Mouse (Mus musculus) midbrain, embryonic 10.5 days (tissue): ENCODE results near the gene Chd1. TPM values are rescaled to one million over a fixed set of nuclear protein-coding genes. Genes with fewer than 3 reads are reported as not detected.
"Not testable (repeated sequence)": the region's sequence is repeated elsewhere in the genome, so short reads cannot be mapped to it uniquely, and the experiment has no call there.

Experiments used
- DNase-seq: peaks from one replicate; pipeline ENCODE4 v3.0.0-alpha.2; 2017; ENCODE audit warnings: low spot score
- H3K27ac ChIP-seq: fragments of 300-500 bp; sonication (generic); replicated peaks from 2 replicates; pipeline ENCODE4 v1.5.1; 2016; ENCODE audit warnings: mild to moderate bottlenecking
- H3K27me3 ChIP-seq: fragments of 300-500 bp; sonication (generic); 2 replicates; pipeline ENCODE4 v1.6.1; 2016; ENCODE audit warnings: low read depth, mild to moderate bottlenecking; ENCODE audit not compliant: poor library complexity, severe bottlenecking
- H3K36me3 ChIP-seq: fragments of 300-500 bp; sonication (generic); 2 replicates; pipeline ENCODE4 v1.6.1; 2016; ENCODE audit warnings: mild to moderate bottlenecking, moderate library complexity
- H3K4me1 ChIP-seq: fragments of 300-500 bp; sonication (generic); 2 replicates; pipeline ENCODE4 v1.6.1; 2016
- H3K4me3 ChIP-seq: fragments of 300-500 bp; sonication (generic); 2 replicates; pipeline ENCODE4 v1.5.1; 2016; ENCODE audit warnings: mild to moderate bottlenecking, moderate library complexity
- H3K9me3 ChIP-seq: fragments of 300-500 bp; sonication (generic); replicated peaks from 2 replicates; pipeline ENCODE4 v1.6.1; 2016; ENCODE audit warnings: mild to moderate bottlenecking
- WGBS: fragments of 180-500 bp; shearing (Covaris S2); methylation state at CpG from one replicate; pipeline ENCODE4 v1.1.7; 2016; 5-methylcytosine and 5-hydroxymethylcytosine counted together
- polyA plus RNA-seq: library from polyadenylated mRNA; unstranded; fragments of >200 nt; fragmentation: Nextera tagmentation; extraction: Ambion mirVana; gene quantifications from 2 replicates; pipeline ENCODE4 v1.2.1, GENCODE M21; 2016

The Chd1 gene
- polyA plus RNA-seq, 1 experiment from 2014 or later, result 39.0 TPM

DNA sequence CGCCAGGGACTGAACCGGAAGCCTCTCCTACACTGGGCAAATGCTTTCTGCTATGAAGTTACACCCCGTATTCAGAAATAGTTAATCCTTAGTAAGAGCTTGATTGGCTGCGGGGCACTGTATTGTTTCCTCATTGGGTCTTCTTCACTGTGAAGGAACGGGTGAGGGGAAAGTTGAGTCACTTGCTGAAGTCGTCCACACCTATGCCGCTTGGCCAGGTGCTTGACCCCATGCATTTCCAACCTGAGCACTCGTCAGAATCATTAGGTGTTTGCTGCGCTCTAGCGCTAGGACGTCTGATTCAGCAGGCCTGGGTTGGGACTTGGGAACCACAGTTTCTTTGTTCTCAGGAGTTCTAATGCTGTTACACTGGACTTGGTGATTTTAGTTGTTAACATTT, 41.9 kb downstream of the Chd1 start:
- Histone ChIP-seq H3K36me3 (peaks cover 98% of the 10 kb centered on the region), H3K9me3 (no peaks in the 10 kb centered on the region), H3K27me3 (no peaks in the 10 kb centered on the region), H3K4me3 (no peak overlapping the region), H3K4me1 (no peaks in the 10 kb centered on the region), H3K27ac (no peak overlapping the region)
- DNase-seq, result no peak
- 90% methylated on average over 11 of the region's 11 CpGs for WGBS

- no peaks in the 10 kb centered on the region for H3K27me3 ChIP-seq
- H3K27ac ChIP-seq, result no peak overlapping the region
- H3K4me3 ChIP-seq, result no peak overlapping the region
- H3K9me3 ChIP-seq, result no peaks in the 10 kb centered on the region
- no peaks in the 10 kb centered on the region for H3K4me1 ChIP-seq
- no peak for DNase-seq
- WGBS, result 95% methylated on average over 6 of the region's 6 CpGs
- H3K36me3 ChIP-seq, result peaks cover 98% of the 10 kb centered on the region
Measured at GRCm38 (mm10) chr17:15748022-15748421, 43.3 kb downstream of the Chd1 start.

DNA sequence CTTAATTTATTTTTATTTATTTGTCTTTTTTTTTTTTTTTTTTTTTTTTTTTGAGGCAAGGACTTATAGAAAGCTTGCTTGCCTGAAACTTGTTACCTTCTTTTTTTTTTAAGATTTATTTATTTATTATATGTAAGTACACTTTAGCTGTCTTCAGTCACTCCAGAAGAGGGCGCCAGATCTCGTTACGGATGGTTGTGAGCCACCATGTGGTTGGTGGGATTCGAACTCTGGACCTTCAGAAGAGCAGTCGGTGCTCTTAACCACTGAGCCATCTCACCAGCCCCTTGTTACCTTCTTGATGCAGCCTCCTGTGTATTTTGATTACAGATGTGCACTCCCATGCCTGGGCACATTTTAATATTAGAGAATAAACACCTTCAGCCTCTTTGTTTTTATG, 46.5 kb downstream of the Chd1 start:
- not testable (repeated sequence) for H3K27me3 ChIP-seq, H3K9me3 ChIP-seq, H3K4me1 ChIP-seq, H3K4me3 ChIP-seq, H3K27ac ChIP-seq, DNase-seq
- peaks cover 98% of the 10 kb centered on the region for H3K36me3 ChIP-seq
- WGBS, result 92% methylated on average over 5 of the region's 5 CpGs

- no peak for DNase-seq
- Histone ChIP-seq H3K4me3 (no peak overlapping the region), H3K4me1 (no peaks in the 10 kb centered on the region), H3K9me3 (no peaks in the 10 kb centered on the region), H3K27ac (no peak overlapping the region), H3K36me3 (peaks cover 94% of the 10 kb centered on the region), H3K27me3 (no peaks in the 10 kb centered on the region)
- 93% methylated on average over 8 of the region's 8 CpGs for WGBS
Measured at GRCm38 (mm10) chr17:15761191-15761590, 56.4 kb downstream of the Chd1 start.

DNA sequence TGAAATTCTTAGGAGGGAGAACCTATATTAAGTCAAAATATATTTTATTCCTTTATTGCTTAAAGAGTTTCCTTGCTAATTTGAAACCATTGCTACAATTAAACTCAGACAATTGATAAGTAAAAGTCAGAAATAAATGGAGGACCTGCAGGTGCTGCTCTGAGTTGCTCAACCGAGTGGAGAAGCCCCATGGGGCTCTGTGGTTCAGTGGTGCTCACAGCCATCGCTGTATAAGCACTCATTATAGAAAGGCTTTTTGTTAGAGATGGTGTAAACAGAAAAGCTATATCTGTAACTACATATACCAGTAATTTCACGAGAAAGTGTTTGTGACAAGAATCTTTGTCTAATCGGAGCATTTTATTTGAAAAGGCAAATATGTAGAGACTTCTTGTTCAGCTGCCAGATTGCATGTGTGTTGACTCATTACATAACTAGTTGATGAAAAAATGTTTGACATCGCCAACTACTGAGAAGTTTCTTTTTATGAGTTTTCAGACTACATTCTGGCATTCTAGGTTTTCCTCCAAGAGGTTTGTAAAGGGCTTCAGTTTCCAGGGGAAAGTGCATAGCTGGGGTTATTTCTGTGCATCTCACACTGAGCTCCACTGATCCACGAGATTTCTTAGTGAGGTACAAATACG, 64.4 kb downstream of the Chd1 start:
- Histone ChIP-seq H3K27me3 (no peaks in the 10 kb centered on the region), H3K4me1 (no peaks in the 10 kb centered on the region), H3K27ac (no peak overlapping the region), H3K4me3 (no peak overlapping the region), H3K36me3 (peaks cover 87% of the 10 kb centered on the region), H3K9me3 (no peaks in the 10 kb centered on the region)
- no peak for DNase-seq
- 92% methylated on average over 7 of the region's 7 CpGs for WGBS

- H3K4me3 ChIP-seq, result no peak overlapping the region
- H3K9me3 ChIP-seq, result no peaks in the 10 kb centered on the region
- 92% methylated on average over 6 of the region's 6 CpGs for WGBS
- DNase-seq, result no peak
- no peaks in the 10 kb centered on the region for H3K27me3 ChIP-seq
- H3K36me3 ChIP-seq, result peaks cover 39% of the 10 kb centered on the region
- H3K27ac ChIP-seq, result no peak overlapping the region
- no peaks in the 10 kb centered on the region for H3K4me1 ChIP-seq
Measured at GRCm38 (mm10) chr17:15773956-15774355, 69.2 kb downstream of the Chd1 start.

DNA sequence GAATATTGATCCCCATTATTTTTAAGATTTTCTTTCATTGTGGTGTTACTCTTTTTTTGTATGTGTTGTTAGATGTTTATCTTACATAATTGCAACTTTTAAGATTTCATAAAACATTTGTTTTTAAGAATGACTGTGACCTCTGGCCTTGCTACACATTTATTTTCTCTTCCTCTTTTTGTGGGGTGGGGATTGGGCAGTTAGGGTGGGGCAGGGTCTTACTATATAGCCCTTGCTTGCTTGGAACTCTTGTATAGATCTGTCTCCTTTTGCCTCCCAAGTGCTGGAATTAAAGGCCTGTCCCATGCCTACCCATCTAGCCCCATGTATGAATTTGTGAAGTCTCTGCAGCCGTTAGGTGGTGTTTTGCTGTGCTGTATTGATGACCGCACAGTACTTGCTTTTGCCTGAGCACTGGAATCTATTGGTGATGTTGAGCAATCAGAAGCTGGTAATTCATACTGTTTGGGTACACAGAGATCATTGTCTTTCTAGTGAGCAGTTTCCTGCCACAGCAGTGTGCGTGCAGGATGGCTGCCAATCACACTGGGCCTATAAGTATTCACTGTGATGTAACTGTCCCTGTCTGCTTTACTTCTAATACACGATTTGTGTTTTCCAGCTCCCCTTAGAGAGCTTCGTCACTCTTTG, 69.9 kb downstream of the Chd1 start:
- Histone ChIP-seq H3K27ac (no peak overlapping the region), H3K4me3 (no peak overlapping the region), H3K9me3 (no peaks in the 10 kb centered on the region), H3K27me3 (no peaks in the 10 kb centered on the region), H3K36me3 (peaks cover 32% of the 10 kb centered on the region), H3K4me1 (no peaks in the 10 kb centered on the region)
- 85% methylated on average over 5 of the region's 5 CpGs for WGBS
- DNase-seq, result no peak

- Histone ChIP-seq H3K4me3 (no peak overlapping the region), H3K27me3 (no peaks in the 10 kb centered on the region), H3K9me3 (no peaks in the 10 kb centered on the region), H3K36me3 (peaks cover 15% of the 10 kb centered on the region), H3K27ac (no peak overlapping the region), H3K4me1 (no peaks in the 10 kb centered on the region)
- DNase-seq, result no peak
- 76% methylated on average over 5 of the region's 5 CpGs for WGBS
Measured at GRCm38 (mm10) chr17:15776349-15776748, 71.6 kb downstream of the Chd1 start.

DNA sequence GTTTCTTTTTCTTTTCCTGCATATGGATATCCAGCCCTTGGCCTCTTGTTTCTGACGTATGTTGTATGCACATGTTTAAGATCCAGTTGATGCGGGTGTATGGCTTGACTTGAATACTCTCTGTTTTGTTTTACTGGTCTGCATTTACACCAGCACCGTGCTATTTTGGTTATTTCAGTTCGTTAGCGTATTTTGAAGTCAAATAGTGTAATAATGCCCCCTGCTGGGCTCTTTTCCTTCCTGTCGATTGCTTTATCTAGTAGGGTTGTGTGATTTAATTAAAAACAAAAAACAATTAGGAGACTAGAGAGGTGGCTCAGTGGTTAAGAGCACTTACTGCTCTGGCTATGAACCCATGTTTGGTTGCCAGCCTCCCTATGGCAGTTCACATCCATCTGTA, 73.2 kb downstream of the Chd1 start:
- no peaks in the 10 kb centered on the region for H3K9me3 ChIP-seq
- H3K4me1 ChIP-seq, result no peaks in the 10 kb centered on the region
- H3K36me3 ChIP-seq, result no peaks in the 10 kb centered on the region
- WGBS, result 90% methylated on average over 6 of the region's 6 CpGs
- H3K4me3 ChIP-seq, result no peak overlapping the region
- no peak for DNase-seq
- H3K27ac ChIP-seq, result no peak overlapping the region
- H3K27me3 ChIP-seq, result no peaks in the 10 kb centered on the region

DNA sequence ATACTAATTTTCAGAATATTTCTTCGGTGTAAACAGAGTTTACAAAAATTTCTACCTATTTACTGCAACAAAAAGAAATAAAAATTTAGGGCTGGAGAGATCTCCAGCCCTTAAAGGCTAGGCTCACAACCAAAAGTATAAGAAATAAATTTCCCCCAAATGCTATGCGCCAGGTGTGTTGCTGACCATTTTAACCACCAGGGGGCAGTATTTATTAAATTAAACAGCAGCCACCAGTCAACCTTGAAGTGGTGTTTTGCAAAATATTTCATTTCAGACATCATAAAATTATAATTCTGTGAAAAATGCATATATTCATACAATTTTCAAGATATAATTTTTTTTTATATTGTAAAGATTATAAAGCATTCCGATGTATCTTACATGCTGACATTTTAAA, 82.3 kb downstream of the Chd1 start:
- DNase-seq, result no peak
- WGBS, result 28% methylated on average over 3 of the region's 3 CpGs

GRCm38 (mm10) chr17:15790716-15791115, 85.9 kb downstream of the Chd1 start:
- Histone ChIP-seq H3K4me1 (no peaks in the 10 kb centered on the region), H3K9me3 (no peaks in the 10 kb centered on the region), H3K27ac (no peak overlapping the region), H3K4me3 (no peak overlapping the region), H3K36me3 (no peaks in the 10 kb centered on the region), H3K27me3 (no peaks in the 10 kb centered on the region)
- 89% methylated on average over 8 of the region's 8 CpGs for WGBS
- no peak for DNase-seq

More for the DNA sequence above, 82.3 kb downstream of the Chd1 start:
- no peaks in the 10 kb centered on the region for H3K27me3 ChIP-seq
- no peak overlapping the region for H3K27ac ChIP-seq
- H3K9me3 ChIP-seq, result no peaks in the 10 kb centered on the region
- no peak overlapping the region for H3K4me3 ChIP-seq
- H3K4me1 ChIP-seq, result no peaks in the 10 kb centered on the region
- no peaks in the 10 kb centered on the region for H3K36me3 ChIP-seq

- 0 out of 2 replicates have a peak, but pooled peaks cover 3% of the 10 kb centered on the region for H3K36me3 ChIP-seq
- no peak for DNase-seq
- 84% methylated on average over 3 of the region's 3 CpGs for WGBS
- H3K9me3 ChIP-seq, result no peaks in the 10 kb centered on the region
- H3K27ac ChIP-seq, result no peak overlapping the region
- H3K4me3 ChIP-seq, result no peak overlapping the region
- H3K27me3 ChIP-seq, result no peaks in the 10 kb centered on the region
- no peaks in the 10 kb centered on the region for H3K4me1 ChIP-seq
Measured at GRCm38 (mm10) chr17:15799195-15799793, 94.5 kb downstream of the Chd1 start.
